In genomic region chr8:45906251-45906619, GRCm38 (mm10) we compare ENCODE assay signal across 31 mouse cellular contexts. TPM values are rescaled to one million over a fixed set of nuclear protein-coding genes. Genes with fewer than 3 reads are reported as not detected.
DNase-seq lines count a peak whose midpoint lies in the region; ATAC-seq and TF ChIP-seq lines count a peak whose summit lies in the region.
"Had no signal": no experiment of that assay in that cellular context is flagged by ENCODE, and none has a peak within 500 bp of the region (broad histone marks: within the 10 kb centered on the region; RNA-seq: fewer than 3 reads in every experiment).

No protein-coding gene starts in this region.

- no peak overlapping the region for H3K9ac ChIP-seq in forebrain, embryonic 12.5 days
- no peak overlapping the region for H3K9ac ChIP-seq in forebrain, embryonic 15.5 days (replicated peaks)
- no peak overlapping the region for H3K9ac ChIP-seq in kidney, embryonic 15.5 days
- H3K9ac ChIP-seq: embryonic facial prominence, embryonic 13.5 days; heart, embryonic 13.5 days; hindbrain, embryonic 12.5 days; hindbrain, embryonic 15.5 days had no signal

- no peak overlapping the region for H3K4me3 ChIP-seq in forebrain, embryonic 12.5 days (replicated peaks)
- no peak overlapping the region for H3K4me3 ChIP-seq in forebrain, embryonic 10.5 days
- no peak overlapping the region for H3K4me3 ChIP-seq in forebrain, embryonic 15.5 days
- H3K4me3 ChIP-seq in kidney, embryonic 15.5 days (replicated peaks): no peak overlapping the region
- H3K4me3 ChIP-seq in heart, embryonic 10.5 days: no peak overlapping the region
- H3K4me3 ChIP-seq: embryonic facial prominence, embryonic 10.5 days; embryonic facial prominence, embryonic 13.5 days; erythroblast, embryonic 14.5 days; heart, embryonic 13.5 days; hindbrain, embryonic 12.5 days; hindbrain, embryonic 15.5 days had no signal

- no peaks in the 10 kb centered on the region for H3K36me3 ChIP-seq in forebrain, embryonic 12.5 days (replicated peaks)
- H3K36me3 ChIP-seq in forebrain, embryonic 10.5 days (replicated peaks): no peaks in the 10 kb centered on the region
- no peaks in the 10 kb centered on the region for H3K36me3 ChIP-seq in forebrain, embryonic 15.5 days
- no peaks in the 10 kb centered on the region for H3K36me3 ChIP-seq in kidney, embryonic 15.5 days
- peaks cover 30% of the 10 kb centered on the region; the same call in 1 of the 2 replicates for H3K36me3 ChIP-seq in heart, embryonic 10.5 days
- H3K36me3 ChIP-seq: embryonic facial prominence, embryonic 10.5 days; embryonic facial prominence, embryonic 13.5 days; G1E; hindbrain, embryonic 12.5 days; hindbrain, embryonic 15.5 days had no signal

- no peak overlapping the region for H3K4me2 ChIP-seq in forebrain, embryonic 12.5 days
- no peak overlapping the region for H3K4me2 ChIP-seq in forebrain, embryonic 15.5 days (replicated peaks)
- H3K4me2 ChIP-seq in kidney, embryonic 15.5 days: no peak overlapping the region
- H3K4me2 ChIP-seq: embryonic facial prominence, embryonic 13.5 days; heart, embryonic 13.5 days; hindbrain, embryonic 12.5 days; hindbrain, embryonic 15.5 days had no signal

- no peak for TF ChIP-seq POLR2A in brain, embryonic 14.5 days (IDR thresholded peaks at IDR 0.05; ENCODE audit: borderline replicate concordance, extremely low read depth, insufficient read depth, insufficient read length, poor library complexity, severe bottlenecking)

- WGBS in forebrain, embryonic 12.5 days: 36% methylated on average over 4 of the region's 4 CpGs
- 68% methylated on average over 4 of the region's 4 CpGs for WGBS in forebrain, embryonic 10.5 days
- WGBS in forebrain, embryonic 15.5 days: 10% methylated on average over 4 of the region's 4 CpGs
- 89% methylated on average over 4 of the region's 4 CpGs for WGBS in kidney, embryonic 15.5 days
- 92% methylated on average over 4 of the region's 4 CpGs for WGBS in heart, embryonic 10.5 days

- peaks cover 17% of the 10 kb centered on the region for H3K4me1 ChIP-seq in forebrain, embryonic 12.5 days
- peaks cover 53% of the 10 kb centered on the region for H3K4me1 ChIP-seq in forebrain, embryonic 10.5 days
- H3K4me1 ChIP-seq in forebrain, embryonic 15.5 days: peaks cover 19% of the 10 kb centered on the region; the same call in 1 of the 2 replicates
- 0 out of 2 replicates have a peak, but pooled peaks cover 3% of the 10 kb centered on the region for H3K4me1 ChIP-seq in kidney, embryonic 15.5 days
- peaks cover 19% of the 10 kb centered on the region for H3K4me1 ChIP-seq in heart, embryonic 10.5 days
- H3K4me1 ChIP-seq: embryonic facial prominence, embryonic 13.5 days; hindbrain, embryonic 12.5 days had no signal

- no peak for DNase-seq in forebrain, embryonic 10.5 days (ENCODE audit: extremely low spot score, low spot score)
- peak; percentile 66 for DNase-seq in brain, embryonic 14.5 days (ENCODE audit: low read depth)
- no peak for DNase-seq in heart, embryonic 10.5 days (ENCODE audit: low spot score)
- DNase-seq in heart, postnatal 36 days: no peak
- DNase-seq: adrenal gland, adult 2 months; adrenal gland, postnatal 14 days; B cell, adult 2 months; cerebellum, adult 11-12 months; cerebellum, adult 8-10 months; cerebellum, postnatal 36 days; embryo, embryonic 11 days; gastrocnemius, postnatal 25 days; heart, adult 18-20 months; heart, postnatal 14 days had no signal

- ATAC-seq in forebrain, embryonic 12.5 days (ENCODE audit: low FRiP score): peak; percentile 36; the same call in 1 of the 2 replicates
- 0 out of 2 replicates have a peak, but pooled peaks have one; percentile 24 for ATAC-seq in forebrain, embryonic 15.5 days (replicated peaks)
- no peak for ATAC-seq in kidney, embryonic 15.5 days (replicated peaks; ENCODE audit: low FRiP score)
- ATAC-seq: intestine, postnatal 0 days had no signal

- H3K27ac ChIP-seq in forebrain, embryonic 12.5 days: no peak overlapping the region
- no peak overlapping the region for H3K27ac ChIP-seq in forebrain, embryonic 10.5 days
- H3K27ac ChIP-seq in forebrain, embryonic 15.5 days (replicated peaks): no peak overlapping the region
- H3K27ac ChIP-seq in kidney, embryonic 15.5 days: no peak overlapping the region
- no peak overlapping the region for H3K27ac ChIP-seq in heart, embryonic 10.5 days
- H3K27ac ChIP-seq: embryonic facial prominence, embryonic 10.5 days; embryonic facial prominence, embryonic 13.5 days; heart, embryonic 13.5 days; hindbrain, embryonic 12.5 days; hindbrain, embryonic 15.5 days had no signal

- no peaks in the 10 kb centered on the region for H3K9me3 ChIP-seq in forebrain, embryonic 12.5 days
- H3K9me3 ChIP-seq in forebrain, embryonic 10.5 days: no peaks in the 10 kb centered on the region
- H3K9me3 ChIP-seq in forebrain, embryonic 15.5 days: no peaks in the 10 kb centered on the region
- H3K9me3 ChIP-seq in kidney, embryonic 15.5 days (replicated peaks): no peaks in the 10 kb centered on the region
- H3K9me3 ChIP-seq in heart, embryonic 10.5 days: no peaks in the 10 kb centered on the region
- H3K9me3 ChIP-seq: embryonic facial prominence, embryonic 10.5 days; embryonic facial prominence, embryonic 13.5 days; G1E; heart, embryonic 13.5 days; hindbrain, embryonic 12.5 days; hindbrain, embryonic 15.5 days had no signal

- H3K27me3 ChIP-seq in forebrain, embryonic 12.5 days: peaks cover 14% of the 10 kb centered on the region
- H3K27me3 ChIP-seq in forebrain, embryonic 10.5 days (ENCODE audit: poor library complexity, severe bottlenecking): peaks cover 40% of the 10 kb centered on the region
- peaks cover 4% of the 10 kb centered on the region; the same call in 1 of the 2 replicates for H3K27me3 ChIP-seq in forebrain, embryonic 15.5 days
- H3K27me3 ChIP-seq in kidney, embryonic 15.5 days: no peaks in the 10 kb centered on the region
- no peaks in the 10 kb centered on the region for H3K27me3 ChIP-seq in heart, embryonic 10.5 days (ENCODE audit: insufficient read depth, poor library complexity, severe bottlenecking)
- H3K27me3 ChIP-seq: CH12.LX; embryonic facial prominence, embryonic 13.5 days; heart, embryonic 13.5 days; hindbrain, embryonic 12.5 days; hindbrain, embryonic 15.5 days had no signal

- TF ChIP-seq CTCF in brain, embryonic 14.5 days (IDR thresholded peaks at IDR 0.05; ENCODE audit: borderline replicate concordance, extremely low read depth, insufficient read depth, insufficient read length): no peak

- intact Hi-C loops in heart, postnatal 36 days (cut with DNase I): no loop called here

RNA-seq across cellular contexts. Expression of gene Pdlim3, which starts 21.0 kb away (rescaled TPM):
- polyA plus RNA-seq in forebrain, embryonic 12.5 days (2016; fragmentation: Nextera tagmentation; extraction: Ambion mirVana): 12.5 and 14.0 TPM in 2 replicates
- 2.7 and 3.0 TPM in 2 replicates for polyA plus RNA-seq in forebrain, embryonic 10.5 days (2016; fragmentation: Nextera tagmentation; extraction: Ambion mirVana)
- 13.0 and 14.8 TPM in 2 replicates for polyA plus RNA-seq in brain, embryonic 14.5 days (2012; rRNA removed)
- polyA plus RNA-seq in forebrain, embryonic 15.5 days (2015; fragmentation: Nextera tagmentation; extraction: Ambion mirVana): 4.2 and 5.2 TPM in 2 replicates
- polyA plus RNA-seq in kidney, embryonic 15.5 days (2015; fragmentation: Nextera tagmentation; extraction: Ambion mirVana): 13.2 and 23.7 TPM in 2 replicates
- polyA plus RNA-seq in heart, embryonic 10.5 days (2016; fragmentation: Nextera tagmentation; extraction: Ambion mirVana): 148 and 236 TPM in 2 replicates
- total RNA-seq in heart, postnatal 36 days (2021): 10 to 100 TPM; 25.6 to 35.2 TPM
- total RNA-seq: hematopoietic stem cell, adult 5-6 weeks had no signal
- polyA plus RNA-seq: erythroblast, embryonic 14.5 days; G1E had no signal

RNA-seq across cellular contexts. Expression of gene Ccdc110, which starts 28.2 kb away (rescaled TPM):
- polyA plus RNA-seq in forebrain, embryonic 12.5 days (2016; fragmentation: Nextera tagmentation; extraction: Ambion mirVana): 0.08 and 0.13 TPM in 2 replicates
- polyA plus RNA-seq in forebrain, embryonic 10.5 days (2016; fragmentation: Nextera tagmentation; extraction: Ambion mirVana): 0.09 and 0.18 TPM in 2 replicates
- 0.09 and 0.11 TPM in 2 replicates for polyA plus RNA-seq in brain, embryonic 14.5 days (2012; rRNA removed)
- 0.38 TPM in 1 of 2 replicates, not detected in the other for polyA plus RNA-seq in forebrain, embryonic 15.5 days (2015; fragmentation: Nextera tagmentation; extraction: Ambion mirVana)
- not detected in 2 replicates for polyA plus RNA-seq in kidney, embryonic 15.5 days (2015; fragmentation: Nextera tagmentation; extraction: Ambion mirVana)
- 0.08 TPM in 1 of 2 replicates, not detected in the other for polyA plus RNA-seq in heart, embryonic 10.5 days (2016; fragmentation: Nextera tagmentation; extraction: Ambion mirVana)
- total RNA-seq in heart, postnatal 36 days (2021): not detected
- total RNA-seq: adrenal gland, adult 2 months; adrenal gland, postnatal 14 days; adrenal gland, postnatal 4 days; CH12.LX; G1E; gastrocnemius, adult 8-10 months; gastrocnemius, postnatal 25 days; heart, adult 18-20 months; heart, postnatal 14 days; hematopoietic stem cell, adult 5-6 weeks had no signal
- polyA plus RNA-seq: adrenal gland, adult 2 months; embryonic facial prominence, embryonic 10.5 days; embryonic facial prominence, embryonic 13.5 days; erythroblast, embryonic 14.5 days; G1E; heart, embryonic 13.5 days; heart, embryonic 16.5 days; intestine, embryonic 14.5 days; intestine, postnatal 0 days had no signal
